Mouse (Mus musculus) left cerebral cortex, adult 8-10 months (tissue): ENCODE results near the gene Slc43a2. TPM values are rescaled to one million over a fixed set of nuclear protein-coding genes. Genes with fewer than 3 reads are reported as not detected.
A peak's percentile ranks its signal among the peaks of the same experiment; 100 is the strongest.

Source experiments
- DNase-seq, 2 experiments: peaks; one replicate each; pipeline ENCODE4 v3.0.0; 2022; ENCODE audit warnings: low spot score in 2 of 2
- total RNA-seq, 4 experiments: library from RNA; stranded (reverse); gene quantifications; 2 replicates each; pipeline ENCODE4 v1.2.4; 2022

Slc43a2 gene
- total RNA-seq, 4 experiments from 2014 or later, result 45.5 to 58.2 (median 52.2) TPM

DNA sequence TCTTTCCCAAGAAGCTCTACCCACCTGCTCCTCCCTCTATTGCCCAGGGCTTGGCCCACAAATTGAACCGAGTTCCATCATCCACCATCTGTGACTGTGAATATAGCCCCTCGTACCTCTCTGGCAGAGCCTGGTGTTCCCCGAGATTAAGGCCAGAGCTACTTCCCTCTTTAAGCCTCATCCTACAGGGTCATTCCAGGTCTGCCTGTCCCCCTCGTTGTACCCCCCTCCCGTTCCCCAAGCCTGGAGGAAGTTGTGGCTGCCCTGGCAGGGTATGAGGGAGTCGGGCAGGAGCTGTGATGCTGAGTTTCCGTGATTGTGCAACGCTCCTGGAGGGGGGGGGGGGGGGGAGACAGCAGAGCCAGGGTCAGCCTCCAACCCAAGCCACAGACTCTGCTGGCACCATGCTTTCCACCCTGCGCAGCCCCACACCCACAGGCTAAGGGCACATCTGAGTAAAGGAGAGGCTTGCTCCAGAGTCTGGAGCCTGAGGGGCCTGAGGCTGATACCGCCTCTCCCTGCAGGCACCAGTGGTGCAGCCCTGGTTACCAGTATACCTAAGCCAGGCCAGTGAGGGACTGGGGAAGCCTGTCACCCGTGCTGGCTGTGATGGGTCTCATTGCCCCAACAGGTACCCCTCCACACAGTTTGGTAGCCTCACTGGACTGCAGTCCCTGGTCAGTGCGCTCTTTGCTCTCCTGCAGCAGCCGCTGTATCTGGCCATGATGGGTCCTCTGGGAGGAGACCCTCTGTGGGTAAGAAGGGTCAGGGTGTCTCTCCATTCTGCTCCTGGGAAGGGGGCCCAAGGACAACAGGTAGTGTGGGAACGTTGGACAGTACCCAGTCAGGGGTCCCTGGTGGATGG, 39.9 kb downstream of the Slc43a2 start:
- no peak for DNase-seq

DNA sequence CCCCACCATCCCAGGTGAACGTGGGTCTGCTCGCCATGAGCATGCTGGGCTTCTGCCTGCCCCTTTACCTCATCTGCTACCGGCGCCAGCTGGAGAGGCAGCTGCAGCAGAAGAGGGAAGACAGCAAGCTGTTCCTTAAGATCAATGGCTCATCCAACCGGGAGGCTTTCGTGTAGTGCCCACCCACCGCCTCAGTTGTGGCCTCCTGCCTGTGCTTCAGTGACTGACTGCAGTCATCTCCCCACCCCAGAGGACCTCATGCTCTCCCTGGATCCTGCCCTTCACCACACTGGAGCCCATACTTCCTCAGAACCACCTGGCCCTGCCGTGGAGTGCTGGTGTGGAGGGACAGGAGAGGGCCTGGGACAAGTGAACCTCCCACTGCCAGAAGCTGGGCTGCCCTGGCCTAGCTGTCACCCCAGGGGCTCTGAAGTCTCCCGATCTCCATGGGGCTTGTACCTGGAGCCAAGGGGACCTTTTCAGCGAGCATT, 40.9 kb downstream of the Slc43a2 start:
- peak in 1 of 2 experiments; percentile 58 for DNase-seq

DNA sequence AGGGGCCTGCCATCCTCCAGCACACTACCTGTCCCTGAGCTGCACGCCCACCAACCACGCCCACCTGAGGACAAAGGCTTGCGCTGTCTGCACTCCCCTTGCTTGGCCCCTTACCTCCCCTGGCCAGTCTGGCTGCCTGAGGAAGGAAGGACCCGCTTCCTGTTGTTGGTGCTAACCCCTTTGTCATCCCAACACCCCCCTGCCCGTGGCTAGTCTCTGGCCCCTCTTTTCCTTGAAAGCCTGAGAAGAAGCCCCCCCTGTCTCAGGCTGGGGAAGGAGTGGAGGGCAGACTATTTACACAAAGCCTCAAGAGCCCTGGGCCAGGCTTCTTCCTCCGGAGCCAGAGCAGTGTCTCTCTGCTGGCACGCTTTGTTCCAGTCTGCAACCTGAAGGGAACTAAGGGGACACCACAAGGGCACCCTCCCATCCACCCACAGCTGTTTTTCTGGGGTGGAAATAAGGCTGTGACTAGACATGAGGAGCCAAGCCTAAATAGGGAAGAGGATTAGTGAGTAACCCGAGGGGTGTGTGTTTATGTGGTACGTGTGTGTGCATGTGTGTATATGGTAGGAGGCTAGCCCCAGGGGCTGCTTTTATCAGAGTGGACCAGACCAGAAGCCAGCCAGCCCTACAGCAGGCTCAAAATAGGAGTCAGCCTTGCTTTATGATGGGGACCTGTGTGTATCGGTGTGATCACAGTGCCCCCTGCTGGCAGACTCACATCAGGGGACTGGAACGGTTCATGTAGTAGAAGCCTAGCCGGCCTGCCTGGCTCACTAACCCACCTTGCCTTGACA, 41.6 kb downstream of the Slc43a2 start:
- DNase-seq, result peak; percentile 83 to 89

DNA sequence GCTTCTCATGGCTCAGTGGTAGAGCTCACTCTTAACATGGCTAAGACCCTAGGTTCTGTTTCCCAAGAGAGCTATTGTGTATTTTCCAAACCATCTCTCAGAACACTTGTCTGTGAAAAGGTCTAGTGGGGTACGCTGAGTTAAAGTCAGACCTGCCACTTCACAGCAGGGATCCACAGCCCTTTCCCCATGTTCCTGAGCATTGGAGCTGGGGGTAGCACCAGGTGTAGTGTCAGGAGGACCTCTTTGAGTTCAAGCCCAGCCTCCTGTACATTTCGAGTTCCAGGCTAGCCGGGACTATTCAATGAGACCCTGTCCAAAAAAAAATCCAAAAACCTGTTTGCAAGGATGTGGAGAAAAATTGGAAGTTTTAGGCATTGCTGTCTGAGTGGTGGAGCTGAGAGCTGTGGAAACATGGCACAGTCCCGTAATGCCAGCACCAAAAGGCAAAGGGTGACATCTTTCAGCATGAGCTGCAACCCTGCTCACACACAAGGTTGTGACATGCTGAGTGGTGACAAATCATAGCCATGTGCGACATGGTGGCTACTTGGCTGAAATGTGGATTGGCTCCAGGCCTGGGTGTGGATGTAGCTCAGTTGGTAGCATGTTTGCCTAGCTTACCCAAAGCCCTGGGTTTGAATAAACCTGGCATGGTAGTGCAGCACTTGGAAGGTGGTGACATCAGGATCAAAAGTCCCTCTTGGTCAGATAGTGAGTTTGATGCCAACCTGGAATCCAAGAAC, 43.1 kb downstream of the Slc43a2 start:
- no peak for DNase-seq

DNA sequence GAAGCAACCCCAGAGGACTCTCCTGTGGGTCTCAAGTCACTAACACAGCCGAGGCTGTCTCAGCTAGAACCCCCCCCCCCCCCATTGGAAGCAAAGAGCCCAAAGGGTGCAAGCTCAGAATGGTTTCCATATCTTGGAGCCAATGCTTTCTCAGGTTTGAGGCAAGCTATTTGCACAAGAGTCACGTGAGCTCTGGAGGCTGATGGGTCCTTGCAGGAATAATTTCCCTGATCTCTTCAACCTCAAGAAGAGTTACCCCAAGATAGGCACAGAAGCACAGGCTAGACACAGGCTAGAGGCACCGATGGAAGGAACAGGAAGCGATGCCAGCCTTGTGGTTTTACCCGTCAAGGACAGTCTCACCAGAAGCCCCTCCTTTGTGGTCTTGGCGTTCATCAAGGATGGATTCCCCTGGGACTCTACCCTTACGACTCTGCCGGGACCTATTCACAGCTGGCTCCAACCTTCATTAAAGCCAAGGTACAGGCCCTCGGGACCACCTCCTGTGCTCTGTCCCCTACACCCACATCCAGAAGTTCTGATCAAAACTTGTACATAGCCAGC, 44.1 kb downstream of the Slc43a2 start:
- no peak for DNase-seq

DNA sequence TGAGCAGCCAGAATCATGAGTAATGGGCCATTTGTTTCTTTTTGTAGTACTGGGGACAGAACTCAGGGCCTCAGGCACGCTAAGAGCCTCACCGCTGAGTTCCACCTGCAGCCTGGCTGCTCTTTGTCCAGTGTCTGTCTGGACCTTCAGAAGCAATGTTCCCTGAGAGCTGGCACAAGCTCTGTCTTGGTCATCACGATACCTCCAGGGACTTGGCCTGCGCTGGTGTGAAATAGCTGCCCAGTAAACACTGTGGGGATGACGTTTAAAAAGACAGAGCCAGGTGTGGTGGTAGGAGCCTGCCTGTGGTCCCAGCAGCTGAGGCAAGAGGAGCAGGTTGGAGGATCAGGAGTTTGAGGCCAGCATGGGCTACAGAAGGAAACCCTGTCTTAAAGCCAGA, 47.1 kb downstream of the Slc43a2 start:
- DNase-seq, result no peak

DNA sequence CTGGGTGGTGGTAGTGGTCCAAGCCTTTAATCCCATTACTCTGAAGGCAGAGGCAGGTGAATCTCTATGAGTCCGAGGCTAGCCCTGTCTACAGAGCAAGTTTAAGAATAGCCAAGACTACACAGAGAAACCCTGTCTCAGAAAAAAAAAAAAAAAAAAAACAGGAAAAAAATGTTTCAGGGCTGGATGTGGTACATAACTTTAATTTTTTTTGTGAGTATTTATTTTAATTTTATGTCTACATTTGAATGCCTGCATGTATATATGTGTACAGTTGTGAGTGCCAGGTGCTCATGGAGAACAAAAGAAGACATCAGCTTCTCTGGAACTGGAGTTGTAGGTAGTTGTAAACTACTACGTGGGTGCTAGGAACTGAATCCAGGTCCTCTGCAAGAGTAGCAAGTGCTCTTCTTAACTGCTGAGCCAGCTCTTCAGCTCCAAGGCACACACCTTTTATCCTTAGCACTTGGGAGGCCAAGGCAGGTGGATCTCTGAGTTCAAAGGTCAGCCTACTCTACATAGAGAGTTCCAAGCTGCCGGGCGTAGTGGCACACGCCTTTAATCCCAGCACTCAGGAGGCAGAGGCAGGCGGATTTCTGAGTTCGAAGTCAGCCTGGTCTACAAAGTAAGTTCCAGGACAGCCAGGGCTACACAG, 50.1 kb downstream of the Slc43a2 start:
- DNase-seq, result no peak

DNA sequence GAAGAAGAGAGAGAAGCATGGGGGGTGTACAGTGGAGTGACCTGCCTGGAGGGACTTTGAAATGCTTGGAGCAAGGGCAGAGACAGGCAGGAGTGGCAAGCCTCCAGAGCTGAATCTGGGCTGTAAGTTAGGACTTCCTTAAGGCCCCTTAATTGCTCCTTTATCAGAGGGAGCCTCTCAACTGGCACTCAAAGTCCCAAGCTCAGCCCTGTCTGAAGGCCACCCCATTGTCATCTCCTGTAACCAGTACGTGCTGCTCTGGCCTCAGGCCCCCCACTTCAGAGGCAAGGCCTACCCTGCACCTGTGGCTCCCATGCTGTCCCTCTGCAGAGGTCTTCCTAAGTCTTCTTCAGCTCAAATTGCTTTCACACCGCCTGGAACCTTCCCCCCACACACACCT, 52.0 kb downstream of the Slc43a2 start:
- no peak for DNase-seq

DNA sequence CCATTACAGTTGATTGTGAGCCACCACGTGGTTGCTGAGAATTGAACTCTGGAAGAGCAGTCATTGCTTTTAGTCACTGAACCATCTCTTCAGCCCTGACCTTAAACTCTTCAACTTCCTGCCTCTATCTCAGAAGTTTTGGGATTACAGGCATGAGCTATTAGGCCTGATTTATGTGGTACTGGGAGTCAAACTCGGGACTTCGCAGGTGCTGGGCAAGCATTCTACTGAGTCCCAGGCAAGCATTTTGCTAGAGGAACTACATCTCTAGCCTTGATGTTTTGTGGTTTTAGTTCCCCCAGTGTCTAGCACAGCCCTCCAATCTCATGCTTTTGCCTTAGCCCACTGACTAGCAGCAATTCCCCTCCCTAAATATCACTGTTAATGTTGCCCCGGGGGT, 53.6 kb downstream of the Slc43a2 start:
- DNase-seq, result no peak

DNA sequence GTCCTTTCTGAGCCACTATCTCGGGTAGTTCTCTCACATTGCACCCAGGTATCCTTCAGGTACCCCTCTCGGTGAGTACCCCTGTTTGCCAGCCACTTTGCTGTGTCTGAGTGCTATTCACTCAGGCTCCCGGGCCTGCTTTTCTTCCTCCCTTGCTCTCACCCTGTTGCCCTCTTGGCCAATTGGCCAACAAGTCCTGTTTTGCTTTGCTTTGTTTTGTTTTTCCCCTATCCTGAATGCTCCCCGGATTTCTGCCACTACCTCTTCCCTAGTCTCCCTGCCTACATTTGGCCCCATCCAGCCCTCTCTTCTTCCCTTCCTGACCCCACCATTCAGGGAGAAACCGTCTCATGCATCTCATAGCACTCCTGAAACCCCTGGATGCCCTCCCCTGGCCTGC, 54.5 kb downstream of the Slc43a2 start:
- DNase-seq, result no peak

DNA sequence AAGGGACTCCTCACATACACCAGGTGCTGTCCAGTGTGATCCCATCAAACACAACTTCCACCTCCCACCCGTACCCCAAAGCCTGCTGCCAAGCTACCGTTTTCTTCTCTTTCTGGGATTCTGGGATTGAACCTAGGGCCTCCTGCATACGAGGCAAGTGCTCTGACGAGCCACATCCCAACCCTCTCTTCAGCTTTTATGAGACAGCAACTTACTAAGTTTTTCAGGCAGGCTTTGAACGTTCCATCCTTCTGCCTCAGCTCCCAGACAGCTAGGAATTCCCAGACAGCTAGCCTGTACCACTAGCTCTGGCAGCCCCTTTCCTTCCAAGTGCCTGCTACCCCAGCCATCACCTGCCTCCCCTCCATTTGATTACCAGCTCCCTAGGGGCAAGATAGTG, 55.5 kb downstream of the Slc43a2 start:
- no peak for DNase-seq

DNA sequence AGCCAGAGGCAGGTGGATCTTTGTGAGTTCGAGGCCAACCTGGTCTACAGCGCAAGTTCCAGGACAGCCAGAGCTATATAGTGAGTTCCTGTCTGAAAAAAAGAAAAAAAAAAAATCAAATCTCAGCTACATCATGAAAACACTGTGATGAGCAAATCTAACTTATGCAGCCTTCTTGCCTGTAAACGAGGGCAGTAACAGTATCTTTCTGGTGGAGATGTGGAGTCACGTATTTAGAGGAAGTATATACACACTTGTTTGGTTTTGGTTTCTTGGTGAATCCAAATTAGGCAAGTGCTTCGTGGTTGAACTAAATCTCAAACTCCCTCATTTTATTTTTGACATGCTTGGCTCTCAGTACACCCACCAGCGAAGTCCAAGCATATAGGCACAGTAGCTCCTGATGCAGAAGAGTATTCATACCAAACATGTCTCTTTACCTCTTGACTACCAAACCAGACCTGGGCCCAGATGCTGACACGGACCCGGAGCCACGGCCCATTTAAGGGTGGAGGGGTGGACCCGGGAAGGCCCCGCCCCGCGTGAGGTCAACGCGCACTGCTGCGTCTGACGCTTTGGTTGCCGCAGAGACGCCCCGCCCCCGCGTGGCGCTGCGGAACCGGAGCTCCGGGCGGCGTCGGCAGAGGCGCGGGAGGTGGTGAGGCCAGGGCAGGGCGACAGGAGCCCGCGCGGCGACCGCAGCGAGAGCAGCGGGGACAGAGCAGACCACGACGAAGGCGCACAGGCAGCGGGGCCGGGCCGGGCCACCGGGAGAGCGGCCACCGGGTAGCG, 56.2 kb downstream of the Slc43a2 start, which contains the start of gene Pitpna:
Gene Pitpna, plus strand, starts transcription at position 605 of the 792 bp plus-strand sequence.
- peak; percentile 90 to 95 for DNase-seq

DNA sequence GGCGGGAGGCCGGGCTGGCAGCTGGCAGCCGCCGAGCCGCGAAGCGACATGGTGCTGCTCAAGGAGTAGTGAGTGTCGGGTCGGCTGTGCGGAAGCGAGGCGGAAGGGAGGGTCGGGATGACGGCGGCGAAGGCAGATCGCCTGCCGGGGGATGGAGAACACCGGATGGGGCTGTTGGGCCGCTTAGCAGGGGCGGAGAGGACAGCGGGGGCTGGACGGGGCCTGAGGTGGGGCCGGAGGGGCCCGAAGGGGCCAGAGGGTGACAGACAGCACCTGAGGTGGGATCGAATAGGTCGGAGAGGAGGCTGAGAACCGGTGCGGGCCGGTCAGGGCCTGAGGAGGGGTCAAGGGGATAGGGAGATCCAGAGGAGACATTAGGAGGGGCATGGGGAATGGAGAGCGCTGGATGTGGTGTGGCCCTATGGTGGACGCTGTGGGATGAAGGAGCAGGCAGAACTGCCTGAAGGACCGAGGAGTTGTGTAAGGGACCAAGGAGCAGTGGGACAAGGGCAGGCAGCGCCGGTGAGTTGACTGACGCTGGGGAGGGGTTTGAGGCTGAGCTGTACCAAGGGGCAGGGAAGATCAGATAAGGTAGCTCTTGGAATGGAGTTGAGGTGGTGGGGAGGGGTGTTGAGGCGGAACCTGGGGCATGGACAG, 56.9 kb downstream of the Slc43a2 start:
- no peak for DNase-seq

DNA sequence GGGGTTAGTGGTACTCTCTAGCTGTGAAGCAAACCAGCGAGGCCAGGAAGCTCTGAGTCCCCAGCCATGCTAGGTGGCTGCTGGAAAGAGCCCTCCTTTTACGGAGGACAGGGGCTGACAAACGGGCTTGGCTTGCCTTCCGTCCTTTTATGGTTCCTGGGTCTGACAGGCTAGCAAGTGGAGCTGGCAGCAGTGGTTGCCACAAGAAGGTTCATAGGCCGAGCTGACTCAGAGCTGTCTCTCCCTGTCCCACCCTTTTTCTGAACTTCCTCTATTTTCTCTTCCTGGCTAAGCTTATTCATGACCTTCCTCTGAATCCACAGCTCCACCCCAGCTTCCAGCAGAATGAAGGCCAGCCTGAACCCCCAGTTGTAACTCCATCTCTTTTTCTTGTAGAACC, 61.1 kb downstream of the Slc43a2 start:
- no peak for DNase-seq

DNA sequence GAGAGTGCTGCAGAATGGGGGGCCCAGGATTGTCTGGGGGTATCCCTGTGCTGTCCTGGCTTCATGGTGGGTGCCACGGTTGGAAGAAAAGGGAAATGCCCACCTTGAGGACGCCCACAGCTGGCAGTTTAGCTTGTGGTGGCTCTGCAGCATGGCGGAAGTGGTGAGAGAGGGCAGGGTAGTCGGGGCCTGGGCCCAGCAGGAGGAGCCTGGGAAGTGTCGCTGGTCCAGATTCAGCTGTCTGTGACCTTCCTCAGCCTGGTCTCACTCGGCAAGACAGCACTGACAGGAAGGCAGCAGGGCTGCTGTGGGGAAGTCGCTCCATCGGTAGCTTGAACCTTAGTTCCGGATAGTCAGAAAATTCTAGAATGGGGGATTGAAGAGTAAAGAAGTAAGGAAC, 62.9 kb downstream of the Slc43a2 start:
- no peak for DNase-seq

DNA sequence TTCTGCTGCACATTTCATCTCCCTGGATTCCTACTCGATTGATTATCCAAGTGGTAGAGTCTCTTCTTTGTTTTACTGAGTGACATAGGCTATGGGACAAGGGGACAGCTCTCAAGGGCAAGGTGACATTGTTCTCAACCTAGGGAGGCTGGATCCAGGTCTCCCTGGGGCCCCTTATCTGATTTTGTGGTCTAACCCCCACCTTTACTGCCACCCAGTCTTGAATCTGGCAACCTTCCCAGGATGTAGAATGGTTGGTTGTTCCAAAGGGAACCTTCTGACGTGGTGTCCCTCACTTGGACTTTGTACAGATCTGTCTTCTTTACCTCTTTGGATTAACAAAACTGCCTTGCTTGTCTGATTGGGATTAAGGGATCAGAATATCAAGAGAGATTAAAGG, 63.9 kb downstream of the Slc43a2 start:
- no peak for DNase-seq

DNA sequence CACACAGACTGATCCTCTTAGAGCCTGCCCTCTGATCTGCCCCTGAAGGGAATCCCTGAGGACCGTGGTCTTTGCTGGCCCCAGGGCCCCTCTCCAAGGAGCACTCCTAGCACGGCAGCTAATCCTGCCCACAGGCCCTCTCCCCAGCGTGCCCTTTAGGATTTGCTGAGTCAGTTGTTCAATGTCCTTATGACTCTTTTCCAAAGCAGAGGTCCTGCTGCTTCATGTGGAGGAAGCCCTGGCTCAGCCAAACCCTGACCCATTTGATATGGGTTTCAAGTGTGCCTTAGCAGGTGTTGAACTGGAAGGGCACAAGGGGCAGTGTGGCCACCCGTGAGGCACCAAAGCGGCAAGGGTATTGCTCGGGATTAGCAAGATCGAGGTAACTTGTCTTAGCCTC, 64.3 kb downstream of the Slc43a2 start:
- DNase-seq, result no peak

DNA sequence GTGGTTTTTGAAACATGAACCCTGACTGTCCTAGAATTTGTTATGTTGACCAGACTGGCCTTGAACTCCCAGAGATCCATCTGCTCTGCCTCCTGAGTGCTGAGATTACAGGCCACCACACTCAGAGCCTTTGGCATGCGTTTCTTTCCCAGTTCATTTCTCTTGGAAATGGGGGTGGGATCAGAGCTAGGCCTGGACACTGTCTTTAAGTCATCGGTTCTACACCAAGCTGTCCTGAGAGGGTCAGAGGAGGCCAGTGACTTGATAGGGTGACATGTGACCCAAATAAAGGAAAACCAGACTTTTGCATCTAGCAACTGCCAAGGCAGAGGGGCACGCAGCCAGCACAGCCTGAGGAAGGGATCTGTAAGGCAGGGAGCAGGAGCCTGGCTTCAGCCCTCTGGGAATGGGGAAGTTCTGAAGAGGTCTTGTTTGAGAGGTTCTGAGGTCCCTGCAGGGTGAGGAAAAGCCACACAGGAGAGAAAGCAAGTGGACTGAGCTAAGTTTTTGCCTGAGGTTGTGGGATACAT, 65.3 kb downstream of the Slc43a2 start:
- no peak for DNase-seq

DNA sequence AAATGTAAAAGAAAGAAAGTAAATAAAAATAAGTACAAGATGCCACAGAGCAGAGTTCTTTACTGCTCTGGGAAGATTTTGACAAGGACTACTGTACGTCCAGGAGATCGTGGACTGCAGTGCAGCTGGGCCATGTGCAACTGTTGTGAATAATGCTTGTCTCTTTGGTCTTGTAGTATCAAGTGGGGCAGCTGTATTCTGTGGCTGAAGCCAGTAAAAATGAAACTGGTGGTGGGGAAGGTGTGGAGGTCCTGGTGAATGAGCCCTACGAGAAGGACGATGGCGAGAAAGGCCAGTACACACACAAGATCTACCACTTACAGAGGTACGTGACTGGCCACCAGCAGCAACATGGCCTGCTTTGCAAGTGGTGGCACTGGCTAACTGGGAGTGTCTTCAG, 66.5 kb downstream of the Slc43a2 start:
- no peak for DNase-seq
